Comparison of ENCODE assay signal across 24 mouse cellular contexts in the genomic region with DNA sequence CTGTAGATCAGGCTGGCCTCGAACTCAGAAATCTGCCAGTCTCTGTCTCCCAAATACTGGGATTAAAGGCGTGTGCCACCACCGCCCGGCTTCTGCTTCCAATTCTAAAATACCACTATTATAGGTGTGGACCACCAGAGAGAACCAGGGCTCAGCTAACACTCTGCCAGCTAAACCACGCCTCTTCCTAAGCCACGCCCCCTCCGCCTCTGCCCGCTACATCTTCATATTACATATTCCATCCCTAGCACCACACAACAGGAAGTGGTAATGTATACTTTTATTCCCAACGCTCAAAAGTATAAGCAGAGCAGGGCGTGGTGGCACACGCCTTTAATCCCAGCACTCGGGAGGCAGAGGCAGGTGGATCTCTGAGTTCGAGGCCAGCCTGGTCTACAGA. TPM values are rescaled to one million over a fixed set of nuclear protein-coding genes. Genes with fewer than 3 reads are reported as not detected.
DNase-seq lines count a peak whose midpoint lies in the region; ATAC-seq lines count a peak whose summit lies in the region.
"Had no signal": no experiment of that assay in that cellular context is flagged by ENCODE, and none has a peak within 500 bp of the region (broad histone marks: within the 10 kb centered on the region; RNA-seq: fewer than 3 reads in every experiment).

No protein-coding gene starts in this region.

- ATAC-seq in liver, embryonic 11.5 days (replicated peaks; ENCODE audit: low FRiP score): no peak
- ATAC-seq in CD4-positive, CD25-positive, alpha-beta regulatory T cell, adult 4 months: peak; percentile 72
- peak; percentile 83 for ATAC-seq in common myeloid progenitor, adult 5-6 weeks (replicated peaks; ENCODE audit: low read depth, poor library complexity, severe bottlenecking)
- ATAC-seq: forebrain, embryonic 13.5 days; midbrain, embryonic 16.5 days had no signal

- no peak overlapping the region for H3K9ac ChIP-seq in liver, embryonic 11.5 days (ENCODE audit: low read depth, low read length)
- H3K9ac ChIP-seq: forebrain, embryonic 13.5 days; heart, embryonic 13.5 days; hindbrain, embryonic 15.5 days; liver, embryonic 15.5 days; stomach, embryonic 15.5 days had no signal

- H3K4me3 ChIP-seq in liver, embryonic 11.5 days (ENCODE audit: low read depth, low read length): no peak overlapping the region
- H3K4me3 ChIP-seq: embryonic facial prominence, embryonic 10.5 days; forebrain, embryonic 13.5 days; heart, embryonic 13.5 days; hindbrain, embryonic 15.5 days; liver, embryonic 15.5 days; stomach, embryonic 15.5 days had no signal

- H3K9me3 ChIP-seq in liver, embryonic 11.5 days (ENCODE audit: control insufficient read depth, low read length): no peaks in the 10 kb centered on the region
- H3K9me3 ChIP-seq: embryonic facial prominence, embryonic 10.5 days; forebrain, embryonic 13.5 days; G1E; heart, embryonic 13.5 days; hindbrain, embryonic 15.5 days; liver, embryonic 15.5 days; stomach, embryonic 15.5 days had no signal

- peak; percentile 48 for DNase-seq in liver
- no peak for DNase-seq in liver, embryonic 11.5 days (ENCODE audit: low spot score)
- peak; percentile 38 for DNase-seq in splenic B cell, adult 2 months (ENCODE audit: low read depth, low spot score)
- DNase-seq in kidney, postnatal 36 days: no peak
- DNase-seq in left cerebral cortex, postnatal 4 days: no peak
- no peak for DNase-seq in heart, adult 18-20 months
- DNase-seq: adrenal gland, postnatal 10 days; cerebellum, adult 11 months; cerebellum, postnatal 36 days; gastrocnemius, postnatal 36 days; heart, postnatal 36 days; kidney, adult 18-20 months; kidney, postnatal 4 days; spleen, adult 18-20 months had no signal

- WGBS in liver, embryonic 11.5 days: 75% methylated on average over 13 of the region's 13 CpGs

- no peak overlapping the region for H3K27ac ChIP-seq in liver, embryonic 11.5 days (ENCODE audit: low read depth, low read length)
- H3K27ac ChIP-seq: forebrain, embryonic 13.5 days; hindbrain, embryonic 15.5 days; liver, embryonic 15.5 days had no signal

- H3K27me3 ChIP-seq in liver, embryonic 11.5 days (replicated peaks; ENCODE audit: control insufficient read depth, insufficient read depth, low read length): no peaks in the 10 kb centered on the region
- no peaks in the 10 kb centered on the region for H3K27me3 ChIP-seq in splenic B cell, adult 2 months (ENCODE audit: control insufficient read depth, insufficient read depth, low read length, poor library complexity, severe bottlenecking)
- H3K27me3 ChIP-seq: forebrain, embryonic 13.5 days; heart, embryonic 13.5 days; hindbrain, embryonic 15.5 days; liver, embryonic 15.5 days; stomach, embryonic 15.5 days had no signal

- intact Hi-C loops in left cerebral cortex, postnatal 4 days (cut with DNase I): no loop called here

- H3K4me1 ChIP-seq in liver, embryonic 11.5 days (replicated peaks; ENCODE audit: control insufficient read depth, insufficient read depth, low read length): peaks cover 11% of the 10 kb centered on the region
- H3K4me1 ChIP-seq: forebrain, embryonic 13.5 days; hindbrain, embryonic 15.5 days; stomach, embryonic 15.5 days had no signal

- no peaks in the 10 kb centered on the region for H3K36me3 ChIP-seq in liver, embryonic 11.5 days (ENCODE audit: control insufficient read depth, insufficient read depth, low read length)
- no peaks in the 10 kb centered on the region for H3K36me3 ChIP-seq in splenic B cell, adult 2 months (ENCODE audit: control insufficient read depth, insufficient read depth, low read length, poor library complexity, severe bottlenecking)
- H3K36me3 ChIP-seq: embryonic facial prominence, embryonic 10.5 days; G1E; heart, embryonic 13.5 days; hindbrain, embryonic 15.5 days; liver, embryonic 15.5 days; stomach, embryonic 15.5 days had no signal

- no peak overlapping the region for H3K4me2 ChIP-seq in liver, embryonic 11.5 days
- H3K4me2 ChIP-seq: forebrain, embryonic 13.5 days; heart, embryonic 13.5 days; hindbrain, embryonic 15.5 days; liver, embryonic 15.5 days; stomach, embryonic 15.5 days had no signal

RNA-seq across cellular contexts. Expression of a gene that starts 8.8 kb away (rescaled TPM):
- polyA plus RNA-seq in liver, embryonic 11.5 days (2014; fragmentation: Nextera tagmentation; extraction: Ambion mirVana): 108 and 115 TPM in 2 replicates
- 100 to 1,000 TPM in 1 of 2 experiments, 10 to 100 TPM in 1; 96.3 to 125 TPM for polyA plus RNA-seq in CD4-positive, CD25-positive, alpha-beta regulatory T cell, adult 4 months (2017; shearing (Covaris generic))
- total RNA-seq in common myeloid progenitor, adult 5-6 weeks (2017): 82.8 and 85.3 TPM in 2 replicates
- 100 to 1,000 TPM; 172 to 181 TPM for total RNA-seq in left cerebral cortex, postnatal 4 days (2021)
- 100 to 1,000 TPM; 188 to 197 TPM for total RNA-seq in heart, adult 18-20 months (2021)

Comparison
In these comparisons a context has a peak if more than half of its experiments do, and no peak if none do; other contexts are left out.
1. DNase-seq: peak in liver (single experiment) and splenic B cell, adult 2 months (single experiment); none in liver, embryonic 11.5 days (single experiment), kidney, postnatal 36 days (0 of 2), left cerebral cortex, postnatal 4 days (single experiment) and heart, adult 18-20 months (0 of 2).